Mouse (Mus musculus) forebrain, embryonic 14.5 days (tissue): Measurements from ENCODE around the gene Anxa4. TPM values are rescaled to one million over a fixed set of nuclear protein-coding genes. Genes with fewer than 3 reads are reported as not detected.

Source experiments
- ATAC-seq: fragments of 200-750 bp; cut with Nextera tagmentation; 2 replicates; pipeline ENCODE4 v1.8.0; 2017; ENCODE audit warnings: mild to moderate bottlenecking, moderate library complexity
- DNase-seq: peaks from one replicate; pipeline ENCODE4 v3.0.0-alpha.2; 2015; ENCODE audit warnings: low spot score
- H3K27ac ChIP-seq: fragments of 300-500 bp; sonication (generic); 2 replicates; pipeline ENCODE4 v1.5.1; 2014; ENCODE audit warnings: low read depth, mild to moderate bottlenecking, control low read depth, low read length, moderate library complexity
- H3K27me3 ChIP-seq: fragments of 300-500 bp; sonication (generic); replicated peaks from 2 replicates; pipeline ENCODE4 v1.6.1; 2014; ENCODE audit warnings: low read length, control low read depth, mixed read lengths; ENCODE audit not compliant: control insufficient read depth, insufficient read depth
- H3K36me3 ChIP-seq: fragments of 300-500 bp; sonication (generic); 2 replicates; pipeline ENCODE4 v1.6.1; 2014; ENCODE audit warnings: low read length, control low read depth; ENCODE audit not compliant: control insufficient read depth, insufficient read depth
- H3K4me1 ChIP-seq: fragments of 300-500 bp; sonication (generic); 2 replicates; pipeline ENCODE4 v1.6.1; 2014; ENCODE audit warnings: antibody characterized with exemption, low read length, control low read depth; ENCODE audit not compliant: control insufficient read depth, insufficient read depth
- H3K4me2 ChIP-seq: fragments of 300-500 bp; sonication (generic); 2 replicates; pipeline ENCODE4 v1.6.1; 2014; ENCODE audit warnings: mild to moderate bottlenecking, control low read depth, low read length
- H3K4me3 ChIP-seq: fragments of 300-500 bp; sonication (generic); 2 replicates; pipeline ENCODE4 v1.5.1; 2014; ENCODE audit warnings: low read depth, low read length, control low read depth
- H3K9ac ChIP-seq: fragments of 300-500 bp; sonication (generic); 2 replicates; pipeline ENCODE4 v1.6.1; 2014; ENCODE audit warnings: mild to moderate bottlenecking, low read length, control low read depth, moderate library complexity
- H3K9me3 ChIP-seq: fragments of 300-500 bp; sonication (generic); replicated peaks from 2 replicates; pipeline ENCODE4 v1.6.1; 2016; ENCODE audit warnings: low read length, control low read depth, mixed read lengths; ENCODE audit not compliant: control insufficient read depth
- WGBS: fragments of 180-500 bp; shearing (Covaris S2); extraction: QIAGEN DNeasy Blood & Tissue Kit; methylation state at CpG from one replicate; pipeline ENCODE4 v1.1.7; 2014; 5-methylcytosine and 5-hydroxymethylcytosine counted together
- polyA plus RNA-seq: library from polyadenylated mRNA; unstranded; fragments of >200 nt; fragmentation: Nextera tagmentation; extraction: Ambion mirVana; gene quantifications from 2 replicates; pipeline ENCODE4 v1.2.1, GENCODE M21; 2014

Gene Anxa4
- polyA plus RNA-seq, 1 experiment from 2014 or later, result 6.5 TPM

DNA sequence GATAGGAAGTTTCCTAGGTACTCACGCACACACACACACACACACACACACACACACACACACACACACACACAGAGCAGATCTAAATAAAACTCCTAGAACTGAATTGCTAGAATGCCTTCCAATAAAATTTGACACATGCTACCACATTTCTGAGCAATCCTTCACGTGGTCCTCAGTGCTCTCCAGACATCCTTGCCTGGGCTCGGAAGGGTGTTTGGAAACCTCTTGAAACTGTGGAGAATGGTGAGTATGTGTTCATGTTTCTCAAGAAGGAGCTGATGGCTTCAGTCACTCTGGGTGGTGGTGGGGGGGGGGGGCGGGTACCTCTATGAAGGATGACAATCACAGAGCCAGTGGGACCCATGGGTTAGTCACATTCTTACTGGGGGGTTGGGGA, 5.1 kb downstream of the Anxa4 start:
- no peak overlapping the region for H3K9ac ChIP-seq
- no peak for ATAC-seq
- WGBS, result 87% methylated on average over 4 of the region's 4 CpGs
- 0 out of 2 replicates have a peak, but pooled peaks cover 10% of the 10 kb centered on the region for H3K27me3 ChIP-seq
- H3K36me3 ChIP-seq, result no peaks in the 10 kb centered on the region
- H3K27ac ChIP-seq, result no peak overlapping the region
- H3K4me2 ChIP-seq, result no peak overlapping the region
- H3K4me3 ChIP-seq, result no peak overlapping the region
- DNase-seq, result no peak
- peaks cover 5% of the 10 kb centered on the region for H3K4me1 ChIP-seq
- H3K9me3 ChIP-seq, result no peaks in the 10 kb centered on the region

DNA sequence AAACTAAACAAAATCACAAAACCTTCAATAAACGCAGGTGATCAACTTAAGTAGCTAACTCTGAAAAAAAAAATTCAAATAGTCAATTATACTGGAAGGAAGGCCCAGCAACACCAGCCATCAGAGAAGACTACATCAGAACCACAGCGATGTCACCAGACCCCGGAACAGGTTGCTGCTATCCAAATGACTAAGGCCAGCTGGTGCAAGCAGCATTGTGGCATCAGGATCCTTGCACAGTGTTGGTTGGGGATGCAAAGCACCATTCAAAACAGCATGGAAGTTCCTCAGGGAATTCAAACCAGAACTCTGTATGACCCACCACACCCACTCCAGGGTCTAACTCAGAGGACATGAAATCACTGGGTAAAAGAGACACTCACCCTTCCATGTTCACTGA, 6.8 kb downstream of the Anxa4 start:
- Histone ChIP-seq H3K27me3 (0 out of 2 replicates have a peak, but pooled peaks cover 1% of the 10 kb centered on the region), H3K27ac (no peak overlapping the region), H3K36me3 (no peaks in the 10 kb centered on the region), H3K9me3 (no peaks in the 10 kb centered on the region), H3K9ac (no peak overlapping the region), H3K4me3 (no peak overlapping the region), H3K4me2 (no peak overlapping the region), H3K4me1 (no peaks in the 10 kb centered on the region)
- WGBS, result 94% methylated on average over 3 of the region's 3 CpGs
- DNase-seq (no peak), ATAC-seq (no peak)

DNA sequence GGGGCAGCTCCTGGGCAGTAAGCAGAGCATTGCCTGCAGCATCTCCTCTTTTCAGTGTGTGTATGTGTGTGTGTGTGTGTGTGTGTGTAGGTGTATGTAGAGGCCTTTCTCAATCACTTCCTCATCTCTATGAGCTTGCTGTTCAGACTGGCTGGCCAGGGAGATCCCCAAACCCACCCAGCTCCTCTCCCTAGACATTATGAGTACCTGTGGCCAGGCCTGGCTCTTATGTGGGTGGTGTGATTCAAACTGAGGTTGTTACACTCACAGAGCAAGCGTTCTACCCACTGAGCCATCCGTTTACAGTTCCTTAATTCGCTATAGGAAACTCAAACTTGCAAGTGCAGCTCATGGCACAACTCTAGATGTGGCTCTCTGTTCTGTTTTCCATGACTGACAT, 8.6 kb downstream of the Anxa4 start:
- no peaks in the 10 kb centered on the region for H3K4me1 ChIP-seq
- no peaks in the 10 kb centered on the region for H3K27me3 ChIP-seq
- no peak for ATAC-seq
- H3K4me3 ChIP-seq, result no peak overlapping the region
- no peak for DNase-seq
- H3K4me2 ChIP-seq, result no peak overlapping the region
- H3K36me3 ChIP-seq, result no peaks in the 10 kb centered on the region
- 75% methylated on average over 3 of the region's 3 CpGs for WGBS
- H3K27ac ChIP-seq, result no peak overlapping the region
- no peak overlapping the region for H3K9ac ChIP-seq
- H3K9me3 ChIP-seq, result no peaks in the 10 kb centered on the region

DNA sequence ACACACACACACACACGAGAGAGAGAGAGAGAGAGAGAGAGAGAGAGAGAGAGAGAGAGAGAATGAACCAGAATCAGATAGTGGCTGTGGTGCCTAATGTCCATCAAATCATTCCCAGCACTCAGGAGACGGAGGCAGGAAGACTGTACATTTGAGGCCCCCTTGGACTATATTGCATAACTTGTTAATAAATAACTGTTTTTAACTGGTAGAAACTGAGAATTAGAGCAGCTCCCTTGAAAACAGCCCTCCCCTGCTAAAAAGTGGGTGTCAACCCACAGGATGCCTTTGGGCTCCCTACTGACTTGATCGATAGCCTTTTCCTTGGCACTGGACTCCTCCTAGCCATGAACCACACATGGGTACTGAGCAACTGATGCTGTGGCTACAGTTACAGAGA, 11.0 kb downstream of the Anxa4 start:
- Histone ChIP-seq H3K27me3 (no peaks in the 10 kb centered on the region), H3K9me3 (no peaks in the 10 kb centered on the region), H3K4me3 (no peak overlapping the region), H3K36me3 (no peaks in the 10 kb centered on the region), H3K27ac (no peak overlapping the region), H3K4me2 (no peak overlapping the region), H3K9ac (no peak overlapping the region), H3K4me1 (no peaks in the 10 kb centered on the region)
- ATAC-seq (no peak), DNase-seq (no peak)
- 72% methylated on average over 3 of the region's 3 CpGs for WGBS

DNA sequence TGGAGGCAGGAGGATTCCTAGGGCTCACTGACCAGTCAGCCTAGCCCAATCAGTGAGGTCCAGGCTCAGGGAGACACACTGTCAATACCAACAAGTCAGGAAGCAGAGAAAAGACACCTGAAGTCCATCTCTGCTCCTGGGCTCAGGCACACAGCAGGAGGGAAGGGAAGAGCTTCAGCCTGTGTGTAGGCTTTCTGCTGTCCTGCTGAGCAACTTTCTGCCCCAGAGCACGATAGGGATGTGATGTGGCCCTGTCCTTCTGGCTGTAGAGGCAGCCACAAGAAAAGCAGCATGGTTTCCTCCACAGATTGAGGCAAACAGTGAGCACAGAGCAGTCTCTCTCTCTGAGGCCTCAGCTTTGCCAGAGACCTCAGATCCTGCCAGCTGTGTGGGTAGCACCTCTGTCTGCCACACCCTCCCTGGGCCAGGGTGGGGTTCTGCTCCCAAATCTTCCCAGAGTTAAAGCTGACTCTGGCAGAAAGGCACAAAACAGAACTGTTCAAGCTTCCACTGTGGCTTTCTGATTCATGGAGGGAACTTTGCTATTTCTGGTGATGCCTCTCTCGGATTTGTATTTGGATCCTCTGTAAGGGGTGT, 11.9 kb downstream of the Anxa4 start:
- ATAC-seq (no peak), DNase-seq (no peak)
- Histone ChIP-seq H3K36me3 (no peaks in the 10 kb centered on the region), H3K9me3 (no peaks in the 10 kb centered on the region), H3K27me3 (no peaks in the 10 kb centered on the region), H3K4me3 (no peak overlapping the region), H3K27ac (no peak overlapping the region), H3K4me1 (no peaks in the 10 kb centered on the region), H3K4me2 (no peak overlapping the region), H3K9ac (no peak overlapping the region; the same call in 1 of the 2 replicates)
- WGBS, result 37% methylated on average over 2 of the region's 2 CpGs

DNA sequence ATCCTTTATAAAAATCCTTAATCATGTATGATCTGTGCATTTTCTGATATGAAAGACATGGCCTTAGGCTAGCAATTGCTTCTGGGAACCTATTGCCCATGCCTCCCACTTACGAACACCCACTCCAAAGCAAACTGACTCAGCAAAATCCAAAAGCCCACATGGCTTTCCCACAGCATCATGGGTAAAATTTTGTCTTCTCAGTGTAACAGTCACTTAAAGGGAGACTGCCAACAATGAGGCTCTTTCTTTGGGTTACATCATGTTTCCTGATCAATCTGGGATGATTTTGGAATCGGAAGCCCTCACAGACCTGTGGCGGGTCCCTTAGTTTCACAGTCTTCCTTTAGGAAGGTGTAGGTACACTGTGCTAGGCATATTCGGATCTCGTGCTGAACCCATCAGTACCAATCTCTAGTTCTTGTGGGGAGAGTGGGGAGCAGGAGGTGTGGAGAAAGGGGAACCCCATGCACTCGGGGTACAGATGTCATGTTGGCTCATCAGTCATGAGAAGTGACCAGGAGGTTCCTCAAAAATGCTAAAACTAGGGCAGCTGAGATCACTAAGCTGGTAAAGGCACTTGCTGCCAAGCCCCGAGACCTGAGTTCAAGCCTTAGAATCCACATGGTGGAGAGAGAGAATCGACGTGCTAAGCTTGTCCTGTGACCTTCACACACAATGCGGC, 14.3 kb downstream of the Anxa4 start:
- H3K4me3 ChIP-seq, result no peak overlapping the region
- no peaks in the 10 kb centered on the region for H3K9me3 ChIP-seq
- H3K9ac ChIP-seq, result no peak overlapping the region
- H3K27ac ChIP-seq, result no peak overlapping the region
- H3K36me3 ChIP-seq, result no peaks in the 10 kb centered on the region
- DNase-seq (no peak), ATAC-seq (no peak)
- H3K4me2 ChIP-seq, result no peak overlapping the region
- no peaks in the 10 kb centered on the region for H3K4me1 ChIP-seq
- WGBS, result 91% methylated on average over 10 of the region's 10 CpGs
- no peaks in the 10 kb centered on the region for H3K27me3 ChIP-seq

DNA sequence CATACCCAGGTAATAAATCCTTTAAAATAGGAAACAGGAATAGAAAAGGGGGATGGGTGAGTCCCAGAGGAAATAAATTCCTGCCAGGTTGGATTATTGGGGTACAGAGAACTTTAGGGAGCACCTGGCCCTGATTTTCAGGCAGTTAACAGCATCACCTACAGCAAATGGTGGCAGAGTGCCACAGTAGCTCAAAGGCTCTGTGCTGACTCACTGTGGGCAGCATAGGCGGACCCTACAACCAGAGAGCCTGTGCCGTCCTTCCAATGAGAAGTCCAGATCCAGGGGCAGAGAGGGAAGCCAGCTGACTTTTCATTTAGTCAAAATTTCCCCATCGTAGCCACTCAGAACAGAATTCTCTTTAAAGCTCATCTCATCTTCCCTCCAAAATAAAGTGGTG, 16.2 kb downstream of the Anxa4 start:
- H3K27ac ChIP-seq, result no peak overlapping the region
- 83% methylated on average over 3 of the region's 3 CpGs for WGBS
- H3K27me3 ChIP-seq, result no peaks in the 10 kb centered on the region
- no peak overlapping the region for H3K4me3 ChIP-seq
- H3K9ac ChIP-seq, result no peak overlapping the region
- no peaks in the 10 kb centered on the region for H3K9me3 ChIP-seq
- H3K4me2 ChIP-seq, result no peak overlapping the region
- ATAC-seq (no peak), DNase-seq (no peak)
- no peaks in the 10 kb centered on the region for H3K4me1 ChIP-seq
- no peaks in the 10 kb centered on the region for H3K36me3 ChIP-seq

DNA sequence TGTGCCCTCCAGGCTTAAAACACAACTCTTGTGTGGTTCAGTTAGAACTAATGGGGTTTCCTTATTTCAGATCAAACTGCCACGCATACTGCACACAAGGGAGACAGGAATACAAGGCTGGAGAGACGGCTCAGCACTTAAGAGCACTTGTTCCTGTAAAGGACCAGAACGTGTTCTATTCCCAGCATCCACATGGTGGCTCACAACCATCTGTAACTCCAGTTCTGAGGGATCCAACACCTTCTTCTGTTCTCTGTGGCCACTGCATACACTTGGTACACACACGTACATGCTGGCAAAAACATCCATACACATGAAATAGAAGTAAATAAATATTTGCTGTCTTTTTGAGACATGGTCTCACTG, 16.7 kb downstream of the Anxa4 start:
- ATAC-seq (no peak), DNase-seq (no peak)
- no peak overlapping the region for H3K27ac ChIP-seq
- no peaks in the 10 kb centered on the region for H3K36me3 ChIP-seq
- H3K4me1 ChIP-seq, result no peaks in the 10 kb centered on the region
- 72% methylated on average over 4 of the region's 4 CpGs for WGBS
- no peaks in the 10 kb centered on the region for H3K27me3 ChIP-seq
- no peaks in the 10 kb centered on the region for H3K9me3 ChIP-seq
- no peak overlapping the region for H3K4me3 ChIP-seq
- H3K9ac ChIP-seq, result no peak overlapping the region
- no peak overlapping the region for H3K4me2 ChIP-seq

DNA sequence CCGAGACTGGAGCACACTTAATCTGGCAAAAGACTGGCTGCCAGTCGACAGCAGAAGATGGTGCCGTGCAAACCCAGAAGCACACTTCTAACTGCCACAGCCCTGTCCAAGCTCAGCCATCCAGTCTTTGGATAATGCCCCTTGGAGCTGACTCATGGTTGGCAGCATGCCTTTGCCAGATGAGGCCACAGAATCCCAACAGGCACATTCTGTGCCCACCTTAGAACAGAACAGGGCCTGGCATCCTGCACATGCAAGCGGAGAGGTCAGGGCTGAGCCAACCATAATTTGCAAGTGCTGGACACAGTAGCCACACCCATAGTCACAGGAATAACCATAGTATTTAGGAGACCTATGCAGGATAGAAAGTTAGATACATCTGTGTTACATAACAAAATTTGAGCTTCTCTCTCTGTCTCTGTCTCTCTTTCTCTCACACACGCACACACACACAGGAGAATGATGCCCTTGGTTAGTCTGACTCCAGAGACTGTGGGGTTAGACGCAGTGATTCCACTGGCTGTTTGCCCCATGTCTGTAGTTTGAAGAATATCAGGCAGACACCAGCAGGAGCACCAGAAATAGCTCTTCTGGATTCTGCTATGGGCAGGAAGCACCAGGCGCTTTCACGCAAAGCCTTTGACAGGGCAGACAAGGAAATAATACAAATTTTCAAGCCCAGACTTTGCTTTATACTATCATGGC, 17.2 kb downstream of the Anxa4 start:
- Histone ChIP-seq H3K27ac (no peak overlapping the region), H3K4me1 (no peaks in the 10 kb centered on the region), H3K4me2 (no peak overlapping the region), H3K9me3 (no peaks in the 10 kb centered on the region), H3K36me3 (no peaks in the 10 kb centered on the region), H3K4me3 (no peak overlapping the region), H3K27me3 (no peaks in the 10 kb centered on the region), H3K9ac (no peak overlapping the region)
- no peak for DNase-seq
- no peak for ATAC-seq
- 87% methylated on average over 8 of the region's 8 CpGs for WGBS
